Mouse (Mus musculus) CD4-positive, CD25-positive, alpha-beta regulatory T cell, adult 9 weeks (primary cell): Measurements from ENCODE around the gene H2-M10.6. TPM values are rescaled to one million over a fixed set of nuclear protein-coding genes. Genes with fewer than 3 reads are reported as not detected.

Source experiments
- polyA plus RNA-seq: library from polyadenylated mRNA; unstranded; fragments of 100-300 nt; shearing (Covaris generic); gene quantifications from one replicate; pipeline ENCODE4 v1.2.1, GENCODE M21; 2017

The H2-M10.6 gene
- not detected for polyA plus RNA-seq

GRCm38 (mm10) chr17:36811871-36812270 is at the start of gene H2-M10.6:
TSS of gene H2-M10.6 (plus strand) at chr17:36812171.

GRCm38 (mm10) chr17:36772610-36773009 is 39.4 kb upstream of the H2-M10.6 start, which contains the start of gene H2-M10.5:
TSS of gene H2-M10.5 (plus strand) at chr17:36772910.

GRCm38 (mm10) chr17:36836874-36837647 is 25.1 kb downstream of the H2-M10.6 start, which contains the start of gene Trim26:
TSS of gene Trim26 (plus strand) at chr17:36837134.

Other genes starting within 250 kb of the H2-M10.6 start
- not detected for gene H2-M9, start 169.5 kb upstream of the H2-M10.6 start, polyA plus RNA-seq
- gene H2-M1, start 140.0 kb upstream of the H2-M10.6 start, polyA plus RNA-seq, result not detected
- not detected for gene H2-M10.5, start 39.3 kb upstream of the H2-M10.6 start, polyA plus RNA-seq
- 178 TPM for gene Trim26, start 25.0 kb downstream of the H2-M10.6 start, polyA plus RNA-seq
- gene Trim15, start 55.0 kb downstream of the H2-M10.6 start, polyA plus RNA-seq, result 0.31 TPM
- gene Trim10, start 57.4 kb downstream of the H2-M10.6 start, polyA plus RNA-seq, result not detected
- gene Trim40, start 78.0 kb downstream of the H2-M10.6 start, polyA plus RNA-seq, result not detected
- not detected for gene Trim31, start 85.9 kb downstream of the H2-M10.6 start, polyA plus RNA-seq
- gene Rnf39, start 130.7 kb downstream of the H2-M10.6 start, polyA plus RNA-seq, result not detected
- 176 TPM for gene Ppp1r11, start 139.6 kb downstream of the H2-M10.6 start, polyA plus RNA-seq
- gene Znrd1, start 146.4 kb downstream of the H2-M10.6 start, polyA plus RNA-seq, result 108 TPM
- gene Znrd1as, start 146.4 kb downstream of the H2-M10.6 start, polyA plus RNA-seq, result 4.0 TPM
- not detected for gene 2410137M14Rik, start 169.1 kb downstream of the H2-M10.6 start, polyA plus RNA-seq
- 0.20 TPM for gene H2-M5, start 177.4 kb downstream of the H2-M10.6 start, polyA plus RNA-seq
- gene Zfp57, start 189.0 kb downstream of the H2-M10.6 start, polyA plus RNA-seq, result not detected
- gene Mog, start 211.2 kb downstream of the H2-M10.6 start, polyA plus RNA-seq, result not detected
- 10.5 TPM for gene Gabbr1, start 233.8 kb downstream of the H2-M10.6 start, polyA plus RNA-seq